Mouse (Mus musculus): ENCODE results near the gene 4930469K13Rik. TPM values are rescaled to one million over a fixed set of nuclear protein-coding genes. Genes with fewer than 3 reads are reported as not detected.

4930469K13Rik gene
- polyA plus RNA-seq, 1 experiment from 2014 or later = not detected

DNA sequence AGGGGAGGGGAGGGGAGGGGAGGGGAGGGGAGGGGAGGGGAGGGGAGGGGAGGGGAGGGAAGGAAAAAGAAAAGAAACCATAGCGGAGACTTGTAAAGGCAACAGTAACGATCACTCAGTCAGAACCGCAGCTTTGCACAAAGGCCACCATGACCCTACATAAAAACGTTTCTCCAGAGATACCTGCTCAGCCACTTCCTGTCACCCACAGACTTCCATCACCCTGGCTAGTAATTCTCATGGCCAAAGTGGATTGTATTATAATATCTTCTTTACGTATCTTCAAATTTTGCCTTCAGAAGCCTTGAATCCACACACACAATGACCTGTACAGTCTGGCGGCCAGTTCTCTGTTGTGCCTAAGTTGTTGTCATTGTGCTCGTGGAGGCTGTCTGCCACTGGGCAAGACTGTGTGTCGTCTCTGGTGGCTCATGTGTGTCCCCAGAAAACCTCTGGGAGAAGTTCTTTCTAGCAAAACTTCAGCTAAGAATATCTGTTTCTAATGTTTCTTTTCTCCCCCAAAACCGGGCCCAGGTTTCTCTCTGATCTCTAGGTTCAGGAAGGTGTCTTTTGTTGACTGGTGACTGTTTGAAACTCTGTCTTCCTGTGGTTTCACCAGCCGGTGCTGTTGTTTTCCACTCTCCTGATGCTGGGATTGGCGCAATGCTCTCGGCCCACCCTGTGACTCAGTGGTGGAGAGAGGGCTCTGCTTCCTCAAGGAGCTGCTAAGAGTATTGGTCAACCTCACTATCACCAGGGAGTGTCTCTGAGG, 88.9 kb downstream of the 4930469K13Rik start:
- Histone ChIP-seq H3K9me3 (replicated peaks; ENCODE audit: control insufficient read depth, low read length) (no peaks in the 10 kb centered on the region), H3K4me2 (ENCODE audit: low read depth, low read length) (no peak overlapping the region), H3K9ac (ENCODE audit: low read length) (no peak overlapping the region), H3K27me3 (ENCODE audit: control insufficient read depth, insufficient read depth, low read length) (no peaks in the 10 kb centered on the region), H3K4me3 (ENCODE audit: low read length) (no peak overlapping the region), H3K36me3 (ENCODE audit: control insufficient read depth, insufficient read depth) (no peaks in the 10 kb centered on the region), H3K27ac (ENCODE audit: low read length) (peak overlapping the region; percentile 74), H3K4me1 (ENCODE audit: control insufficient read depth, insufficient read depth, low read length) (no peaks in the 10 kb centered on the region)
- peak; percentile 26; the same call in 1 of the 2 replicates for ATAC-seq (replicated peaks; ENCODE audit: extremely low read depth, insufficient read depth, low FRiP score)
- 74% methylated on average over 12 of the region's 12 CpGs for WGBS

DNA sequence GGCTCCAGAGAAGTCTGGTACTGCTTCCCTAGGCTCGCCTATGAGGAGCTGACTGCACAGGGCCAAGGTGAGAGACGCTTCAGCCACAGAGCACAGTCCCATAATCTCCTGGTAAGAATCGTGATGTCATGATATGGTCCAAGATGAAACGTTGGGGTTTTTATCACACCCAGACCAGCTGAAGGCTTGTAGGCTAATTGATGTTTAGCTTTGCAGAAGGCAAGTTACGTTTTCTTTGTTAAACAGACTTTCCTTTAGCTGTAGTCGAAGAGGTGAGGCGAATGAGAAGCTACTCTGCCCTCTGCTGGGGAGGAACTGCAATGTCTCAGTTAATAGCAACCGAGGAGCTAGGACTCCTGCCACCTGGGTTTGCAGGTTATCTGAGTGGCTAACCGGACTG, 89.7 kb downstream of the 4930469K13Rik start:
- no peaks in the 10 kb centered on the region for H3K4me1 ChIP-seq (ENCODE audit: control insufficient read depth, insufficient read depth, low read length)
- 35% methylated on average over 9 of the region's 9 CpGs for WGBS
- peak overlapping the region; percentile 35; the same call in 1 of the 2 replicates for H3K4me2 ChIP-seq (ENCODE audit: low read depth, low read length)
- H3K9ac ChIP-seq (ENCODE audit: low read length) = 0 out of 2 replicates have a peak overlapping the region, but pooled peaks have one; percentile 36
- no peak for ATAC-seq (replicated peaks; ENCODE audit: extremely low read depth, insufficient read depth, low FRiP score)
- no peaks in the 10 kb centered on the region for H3K27me3 ChIP-seq (ENCODE audit: control insufficient read depth, insufficient read depth, low read length)
- H3K36me3 ChIP-seq (ENCODE audit: control insufficient read depth, insufficient read depth) = no peaks in the 10 kb centered on the region
- peak overlapping the region; percentile 15; the same call in 1 of the 2 replicates for H3K4me3 ChIP-seq (ENCODE audit: low read length)
- peak overlapping the region; percentile 77 for H3K27ac ChIP-seq (ENCODE audit: low read length)
- no peaks in the 10 kb centered on the region for H3K9me3 ChIP-seq (replicated peaks; ENCODE audit: control insufficient read depth, low read length)

DNA sequence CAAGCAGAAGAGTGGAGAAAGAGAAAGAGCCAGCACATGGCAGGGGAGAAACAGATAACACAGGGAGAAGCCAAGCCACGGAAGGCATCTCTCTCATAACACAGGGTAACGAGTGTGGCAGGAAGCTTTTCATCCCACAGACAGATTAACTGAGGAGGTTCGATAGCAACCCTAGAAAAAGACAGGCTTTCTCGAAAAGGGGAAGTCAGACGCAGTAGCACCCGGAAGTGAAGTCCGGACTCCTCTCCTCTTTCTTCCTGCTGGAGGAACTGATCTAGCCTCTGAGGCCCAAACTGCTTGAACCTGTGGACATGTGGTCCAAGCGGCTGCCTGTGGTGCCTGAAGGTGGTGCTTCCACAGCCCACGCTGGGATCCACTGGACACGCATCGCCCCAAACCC, 90.1 kb downstream of the 4930469K13Rik start:
- Histone ChIP-seq H3K9ac (ENCODE audit: low read length) (0 out of 2 replicates have a peak overlapping the region, but pooled peaks have one; percentile 36), H3K27ac (ENCODE audit: low read length) (peak overlapping the region; percentile 77), H3K4me2 (ENCODE audit: low read depth, low read length) (peak overlapping the region; percentile 35), H3K9me3 (replicated peaks; ENCODE audit: control insufficient read depth, low read length) (no peaks in the 10 kb centered on the region), H3K4me1 (ENCODE audit: control insufficient read depth, insufficient read depth, low read length) (no peaks in the 10 kb centered on the region), H3K36me3 (ENCODE audit: control insufficient read depth, insufficient read depth) (no peaks in the 10 kb centered on the region), H3K4me3 (ENCODE audit: low read length) (no peak overlapping the region; the same call in 1 of the 2 replicates), H3K27me3 (ENCODE audit: control insufficient read depth, insufficient read depth, low read length) (no peaks in the 10 kb centered on the region)
- ATAC-seq (replicated peaks; ENCODE audit: extremely low read depth, insufficient read depth, low FRiP score) = no peak
- WGBS = 69% methylated on average over 11 of the region's 11 CpGs

DNA sequence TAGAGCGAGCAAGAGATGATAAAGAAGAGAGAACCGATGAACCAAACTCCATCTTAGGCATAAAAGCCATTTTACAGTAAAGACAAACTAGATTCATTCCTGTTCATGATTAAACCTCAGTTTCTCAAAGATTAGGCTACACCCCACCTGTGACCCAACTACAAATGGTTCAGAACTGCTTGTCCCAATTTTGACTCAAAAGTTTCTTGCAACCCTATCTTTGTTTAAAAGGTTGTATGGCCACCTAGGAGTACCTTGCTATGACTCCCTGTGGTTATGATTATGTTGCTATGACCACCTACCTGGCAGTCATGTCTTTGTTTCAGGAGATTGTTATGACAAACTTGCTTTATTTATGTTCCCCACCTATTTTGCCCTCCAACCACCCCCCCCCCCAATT, 90.7 kb downstream of the 4930469K13Rik start:
- Histone ChIP-seq H3K27me3 (ENCODE audit: control insufficient read depth, insufficient read depth, low read length) (no peaks in the 10 kb centered on the region), H3K9ac (ENCODE audit: low read length) (no peak overlapping the region), H3K4me3 (ENCODE audit: low read length) (no peak overlapping the region), H3K4me1 (ENCODE audit: control insufficient read depth, insufficient read depth, low read length) (no peaks in the 10 kb centered on the region), H3K36me3 (ENCODE audit: control insufficient read depth, insufficient read depth) (no peaks in the 10 kb centered on the region), H3K4me2 (ENCODE audit: low read depth, low read length) (no peak overlapping the region), H3K27ac (ENCODE audit: low read length) (no peak overlapping the region), H3K9me3 (replicated peaks; ENCODE audit: control insufficient read depth, low read length) (no peaks in the 10 kb centered on the region)
- WGBS = 63% methylated on average over 2 of the region's 2 CpGs
- ATAC-seq (replicated peaks; ENCODE audit: extremely low read depth, insufficient read depth, low FRiP score) = no peak

DNA sequence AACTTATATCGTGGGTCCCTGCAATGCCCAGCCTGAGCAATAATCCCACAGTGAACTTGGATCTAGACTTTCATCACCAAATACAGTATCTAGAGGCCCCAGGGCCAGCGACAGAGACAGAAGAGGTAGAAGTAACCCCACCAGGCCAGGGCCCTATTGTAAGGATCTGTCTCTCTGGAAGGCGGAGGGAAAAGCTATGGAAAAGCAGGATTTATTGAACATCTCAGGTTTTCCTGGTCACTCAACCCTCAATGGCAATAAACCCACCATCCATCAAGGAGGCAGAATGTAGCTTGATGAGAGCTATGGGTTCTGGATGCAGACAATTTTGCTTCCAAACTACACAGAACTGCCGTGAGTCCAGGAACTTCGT, 95.8 kb downstream of the 4930469K13Rik start:
- no peaks in the 10 kb centered on the region for H3K4me1 ChIP-seq (ENCODE audit: control insufficient read depth, insufficient read depth, low read length)
- no peak overlapping the region for H3K4me3 ChIP-seq (ENCODE audit: low read length)
- no peak overlapping the region for H3K27ac ChIP-seq (ENCODE audit: low read length)
- 69% methylated on average over 5 of the region's 5 CpGs for WGBS
- H3K9me3 ChIP-seq (replicated peaks; ENCODE audit: control insufficient read depth, low read length) = no peaks in the 10 kb centered on the region
- no peak for ATAC-seq (replicated peaks; ENCODE audit: extremely low read depth, insufficient read depth, low FRiP score)
- H3K27me3 ChIP-seq (ENCODE audit: control insufficient read depth, insufficient read depth, low read length) = no peaks in the 10 kb centered on the region
- no peak overlapping the region for H3K4me2 ChIP-seq (ENCODE audit: low read depth, low read length)
- H3K9ac ChIP-seq (ENCODE audit: low read length) = no peak overlapping the region
- H3K36me3 ChIP-seq (ENCODE audit: control insufficient read depth, insufficient read depth) = no peaks in the 10 kb centered on the region

DNA sequence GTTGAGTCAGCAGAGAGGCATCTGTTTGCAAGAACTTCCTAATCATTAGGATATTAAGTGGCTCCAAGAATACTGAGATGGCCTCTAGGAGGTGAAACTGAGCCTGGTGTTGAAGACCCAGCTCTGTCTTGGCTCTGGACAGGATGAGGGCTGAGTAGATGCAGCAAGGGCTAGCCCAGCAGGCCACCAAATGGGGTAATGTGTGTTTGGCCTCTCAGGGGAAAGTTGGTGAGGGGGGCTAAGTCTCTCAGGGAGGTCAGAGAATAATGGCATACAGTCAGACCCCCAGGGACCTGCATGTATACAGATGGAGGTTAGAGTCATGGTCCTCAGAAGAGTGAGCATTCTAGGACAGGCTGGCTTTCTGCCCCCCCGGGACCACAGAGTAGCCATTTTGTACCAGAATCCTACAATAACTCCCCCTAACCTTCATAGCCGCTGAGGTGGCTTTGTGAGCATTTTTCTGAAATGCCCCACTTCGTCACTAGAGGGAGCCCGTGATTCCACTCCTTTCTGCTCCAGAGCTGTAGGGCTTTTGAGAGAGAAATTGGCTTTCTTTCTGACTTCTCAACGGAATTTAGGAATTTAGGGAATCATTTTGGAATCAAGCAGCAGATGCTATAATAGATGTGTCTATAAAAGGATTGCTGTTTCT, 96.3 kb downstream of the 4930469K13Rik start:
- H3K9ac ChIP-seq (ENCODE audit: low read length) = no peak overlapping the region
- WGBS = 5% methylated on average over 5 of the region's 5 CpGs
- H3K4me2 ChIP-seq (ENCODE audit: low read depth, low read length) = no peak overlapping the region
- H3K4me3 ChIP-seq (ENCODE audit: low read length) = no peak overlapping the region
- H3K4me1 ChIP-seq (ENCODE audit: control insufficient read depth, insufficient read depth, low read length) = no peaks in the 10 kb centered on the region
- H3K27me3 ChIP-seq (ENCODE audit: control insufficient read depth, insufficient read depth, low read length) = no peaks in the 10 kb centered on the region
- no peak overlapping the region for H3K27ac ChIP-seq (ENCODE audit: low read length)
- no peaks in the 10 kb centered on the region for H3K36me3 ChIP-seq (ENCODE audit: control insufficient read depth, insufficient read depth)
- no peak for ATAC-seq (replicated peaks; ENCODE audit: extremely low read depth, insufficient read depth, low FRiP score)
- H3K9me3 ChIP-seq (replicated peaks; ENCODE audit: control insufficient read depth, low read length) = no peaks in the 10 kb centered on the region

DNA sequence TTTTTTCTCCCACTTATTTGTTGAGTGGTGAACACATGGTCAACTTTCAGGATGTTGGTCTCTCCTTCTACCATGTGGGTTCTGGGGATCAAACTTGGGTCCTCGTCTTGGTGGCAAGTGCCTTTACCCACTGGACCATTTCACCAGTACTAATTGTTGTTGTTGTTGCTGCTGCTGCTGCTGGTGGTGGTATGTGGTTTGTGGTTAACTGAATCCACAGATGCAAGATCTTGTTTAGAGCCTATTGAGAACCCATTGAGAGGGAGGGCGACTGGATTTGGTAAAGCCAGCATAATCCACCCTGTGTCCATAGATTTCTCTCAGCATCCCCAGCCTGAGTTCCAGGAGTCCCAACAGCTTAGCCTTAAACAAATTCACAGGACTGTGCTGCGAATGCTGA, 97.9 kb downstream of the 4930469K13Rik start:
- Histone ChIP-seq H3K9ac (ENCODE audit: low read length) (no peak overlapping the region), H3K9me3 (replicated peaks; ENCODE audit: control insufficient read depth, low read length) (no peaks in the 10 kb centered on the region), H3K4me1 (ENCODE audit: control insufficient read depth, insufficient read depth, low read length) (no peaks in the 10 kb centered on the region), H3K27ac (ENCODE audit: low read length) (no peak overlapping the region), H3K36me3 (ENCODE audit: control insufficient read depth, insufficient read depth) (no peaks in the 10 kb centered on the region), H3K27me3 (ENCODE audit: control insufficient read depth, insufficient read depth, low read length) (no peaks in the 10 kb centered on the region; the same call in 1 of the 2 replicates), H3K4me2 (ENCODE audit: low read depth, low read length) (no peak overlapping the region), H3K4me3 (ENCODE audit: low read length) (no peak overlapping the region)
- WGBS = 72% methylated on average over 3 of the region's 3 CpGs
- ATAC-seq (replicated peaks; ENCODE audit: extremely low read depth, insufficient read depth, low FRiP score) = no peak

DNA sequence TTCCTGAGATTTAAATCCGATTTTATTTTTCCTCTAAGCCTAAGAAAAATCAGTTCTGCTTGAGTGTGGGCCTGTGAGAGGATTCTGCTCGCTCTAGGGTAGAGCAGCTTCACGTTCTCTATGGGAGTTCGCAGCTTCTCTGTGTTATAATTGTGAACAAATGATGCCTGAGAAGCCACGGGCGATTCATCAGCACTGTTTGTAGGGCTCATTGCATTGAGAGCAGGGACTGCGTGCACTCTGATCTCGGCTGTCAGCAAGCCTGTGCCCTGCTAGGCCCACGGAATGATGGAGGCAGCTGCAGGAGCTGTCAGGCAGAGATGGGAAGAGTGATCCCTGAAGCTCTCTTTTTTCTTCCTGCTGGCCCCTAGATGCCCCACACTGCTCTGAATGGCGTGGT, 100.1 kb downstream of the 4930469K13Rik start:
- no peak for ATAC-seq (replicated peaks; ENCODE audit: extremely low read depth, insufficient read depth, low FRiP score)
- H3K27me3 ChIP-seq (ENCODE audit: control insufficient read depth, insufficient read depth, low read length) = peaks cover 11% of the 10 kb centered on the region
- H3K4me2 ChIP-seq (ENCODE audit: low read depth, low read length) = no peak overlapping the region
- no peak overlapping the region for H3K4me3 ChIP-seq (ENCODE audit: low read length)
- no peak overlapping the region for H3K9ac ChIP-seq (ENCODE audit: low read length)
- no peak overlapping the region for H3K27ac ChIP-seq (ENCODE audit: low read length)
- H3K36me3 ChIP-seq (ENCODE audit: control insufficient read depth, insufficient read depth) = no peaks in the 10 kb centered on the region
- WGBS = 60% methylated on average over 10 of the region's 10 CpGs
- H3K9me3 ChIP-seq (replicated peaks; ENCODE audit: control insufficient read depth, low read length) = no peaks in the 10 kb centered on the region
- no peaks in the 10 kb centered on the region for H3K4me1 ChIP-seq (ENCODE audit: control insufficient read depth, insufficient read depth, low read length)

DNA sequence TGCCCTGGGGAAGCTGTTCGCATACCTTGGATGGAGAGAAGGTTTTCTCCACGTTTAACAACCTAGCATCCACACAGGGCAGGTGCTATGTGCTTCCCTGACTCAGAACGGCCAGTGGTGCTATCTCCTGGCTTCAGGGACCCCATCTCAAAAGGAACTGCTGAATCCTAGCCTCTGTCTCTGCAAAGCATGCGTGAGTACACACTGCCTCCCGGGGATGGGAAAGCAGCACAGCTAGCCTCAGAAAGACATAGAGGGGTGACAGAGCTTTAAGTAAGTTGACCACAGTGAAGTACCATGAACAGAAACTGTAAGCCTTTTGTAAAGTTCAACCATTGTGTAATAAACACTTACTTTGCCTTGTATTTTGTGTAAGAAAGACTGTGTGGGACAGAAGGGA, 104.9 kb downstream of the 4930469K13Rik start:
- H3K4me1 ChIP-seq (ENCODE audit: control insufficient read depth, insufficient read depth, low read length) = no peaks in the 10 kb centered on the region
- H3K27me3 ChIP-seq (ENCODE audit: control insufficient read depth, insufficient read depth, low read length) = peaks cover 14% of the 10 kb centered on the region
- no peak overlapping the region for H3K9ac ChIP-seq (ENCODE audit: low read length)
- no peaks in the 10 kb centered on the region for H3K9me3 ChIP-seq (replicated peaks; ENCODE audit: control insufficient read depth, low read length)
- no peak overlapping the region for H3K27ac ChIP-seq (ENCODE audit: low read length)
- H3K4me2 ChIP-seq (ENCODE audit: low read depth, low read length) = no peak overlapping the region
- no peaks in the 10 kb centered on the region for H3K36me3 ChIP-seq (ENCODE audit: control insufficient read depth, insufficient read depth)
- no peak for ATAC-seq (replicated peaks; ENCODE audit: extremely low read depth, insufficient read depth, low FRiP score)
- 59% methylated on average over 5 of the region's 5 CpGs for WGBS
- H3K4me3 ChIP-seq (ENCODE audit: low read length) = no peak overlapping the region

Data from heart, embryonic 16.5 days (tissue).